Mouse (Mus musculus): ENCODE measurements at regions not wholly inside any gene's neighbourhood (a gene's known extent, or its start where the extent isn't known, plus 50 kb on each side); places are given as distances from the start of the nearest gene placed in this dataset.

- no peak for ATAC-seq (replicated peaks; ENCODE audit: low FRiP score)
- 17% methylated on average over 7 of the region's 7 CpGs for WGBS
- no peak overlapping the region for H3K4me3 ChIP-seq (replicated peaks)
- no peaks in the 10 kb centered on the region for H3K27me3 ChIP-seq
- H3K36me3 ChIP-seq: no peaks in the 10 kb centered on the region
- no peak overlapping the region for H3K27ac ChIP-seq
- no peaks in the 10 kb centered on the region for H3K9me3 ChIP-seq (replicated peaks)
- H3K4me2 ChIP-seq: no peak overlapping the region
- peaks cover 16% of the 10 kb centered on the region; the same call in 1 of the 2 replicates for H3K4me1 ChIP-seq
- H3K9ac ChIP-seq: no peak overlapping the region
These were observed 754.4 kb downstream of the Kcnj2 start for GRCm38 (mm10) chr11:111820356-111820755.

- no peak overlapping the region for H3K9ac ChIP-seq
- H3K36me3 ChIP-seq: no peaks in the 10 kb centered on the region
- WGBS: 64% methylated on average over 8 of the region's 8 CpGs
- no peaks in the 10 kb centered on the region for H3K27me3 ChIP-seq
- no peak overlapping the region for H3K27ac ChIP-seq
- H3K9me3 ChIP-seq (replicated peaks): no peaks in the 10 kb centered on the region
- no peak overlapping the region for H3K4me2 ChIP-seq
- no peaks in the 10 kb centered on the region for H3K4me1 ChIP-seq
- no peak overlapping the region for H3K4me3 ChIP-seq (replicated peaks)
- no peak for ATAC-seq (replicated peaks; ENCODE audit: low FRiP score)
These were observed 762.5 kb downstream of the Kcnj2 start for GRCm38 (mm10) chr11:111828455-111828854.

GRCm38 (mm10) chr11:111838996-111839395, 773.0 kb downstream of the Kcnj2 start:
- H3K4me1 ChIP-seq: no peaks in the 10 kb centered on the region
- H3K27me3 ChIP-seq: no peaks in the 10 kb centered on the region
- H3K9ac ChIP-seq: no peak overlapping the region
- no peak overlapping the region for H3K4me2 ChIP-seq
- no peaks in the 10 kb centered on the region for H3K9me3 ChIP-seq (replicated peaks)
- no peak for ATAC-seq (replicated peaks; ENCODE audit: low FRiP score)
- WGBS: 40% methylated on average over 5 of the region's 5 CpGs
- no peak overlapping the region for H3K27ac ChIP-seq
- H3K4me3 ChIP-seq (replicated peaks): no peak overlapping the region
- no peaks in the 10 kb centered on the region for H3K36me3 ChIP-seq

GRCm38 (mm10) chr11:111843728-111844258, 777.8 kb downstream of the Kcnj2 start:
- H3K36me3 ChIP-seq: no peaks in the 10 kb centered on the region
- H3K9me3 ChIP-seq (replicated peaks): no peaks in the 10 kb centered on the region
- no peaks in the 10 kb centered on the region for H3K4me1 ChIP-seq
- H3K4me2 ChIP-seq: no peak overlapping the region
- H3K27me3 ChIP-seq: no peaks in the 10 kb centered on the region
- H3K4me3 ChIP-seq (replicated peaks): no peak overlapping the region
- no peak overlapping the region for H3K27ac ChIP-seq
- 29% methylated on average over 4 of the region's 4 CpGs for WGBS
- H3K9ac ChIP-seq: no peak overlapping the region
- no peak for ATAC-seq (replicated peaks; ENCODE audit: low FRiP score)

- Histone ChIP-seq H3K9me3 (replicated peaks) (no peaks in the 10 kb centered on the region), H3K27me3 (no peaks in the 10 kb centered on the region), H3K4me2 (no peak overlapping the region), H3K9ac (no peak overlapping the region), H3K4me3 (replicated peaks) (no peak overlapping the region), H3K27ac (no peak overlapping the region), H3K36me3 (no peaks in the 10 kb centered on the region), H3K4me1 (no peaks in the 10 kb centered on the region)
- 35% methylated on average over 7 of the region's 7 CpGs for WGBS
- no peak for ATAC-seq (replicated peaks; ENCODE audit: low FRiP score)
These were observed 778.5 kb downstream of the Kcnj2 start for GRCm38 (mm10) chr11:111844382-111845027.

GRCm38 (mm10) chr11:111857288-111857687, 791.3 kb downstream of the Kcnj2 start:
- Histone ChIP-seq H3K4me3 (replicated peaks) (no peak overlapping the region), H3K27ac (no peak overlapping the region), H3K4me1 (no peaks in the 10 kb centered on the region), H3K4me2 (no peak overlapping the region), H3K27me3 (no peaks in the 10 kb centered on the region), H3K36me3 (no peaks in the 10 kb centered on the region), H3K9me3 (replicated peaks) (no peaks in the 10 kb centered on the region), H3K9ac (no peak overlapping the region)
- ATAC-seq (replicated peaks; ENCODE audit: low FRiP score): no peak
- 84% methylated on average over 2 of the region's 2 CpGs for WGBS

GRCm38 (mm10) chr11:111858111-111858510, 792.1 kb downstream of the Kcnj2 start:
- H3K9me3 ChIP-seq (replicated peaks): no peaks in the 10 kb centered on the region
- H3K9ac ChIP-seq: no peak overlapping the region
- no peaks in the 10 kb centered on the region for H3K4me1 ChIP-seq
- no peak overlapping the region for H3K27ac ChIP-seq
- no peak overlapping the region for H3K4me2 ChIP-seq
- no peak overlapping the region for H3K4me3 ChIP-seq (replicated peaks)
- no peaks in the 10 kb centered on the region for H3K36me3 ChIP-seq
- H3K27me3 ChIP-seq: no peaks in the 10 kb centered on the region
- ATAC-seq (replicated peaks; ENCODE audit: low FRiP score): no peak
- 59% methylated on average over 5 of the region's 5 CpGs for WGBS

GRCm38 (mm10) chr11:111865143-111865542, 799.2 kb downstream of the Kcnj2 start:
- Histone ChIP-seq H3K9ac (no peak overlapping the region), H3K36me3 (no peaks in the 10 kb centered on the region), H3K4me3 (replicated peaks) (no peak overlapping the region), H3K27ac (no peak overlapping the region), H3K4me2 (no peak overlapping the region), H3K9me3 (replicated peaks) (no peaks in the 10 kb centered on the region), H3K4me1 (no peaks in the 10 kb centered on the region), H3K27me3 (no peaks in the 10 kb centered on the region)
- 32% methylated on average over 1 of the region's 1 CpGs for WGBS
- no peak for ATAC-seq (replicated peaks; ENCODE audit: low FRiP score)

GRCm38 (mm10) chr11:111875406-111875805, 809.4 kb downstream of the Kcnj2 start:
- Histone ChIP-seq H3K27me3 (no peaks in the 10 kb centered on the region), H3K4me2 (no peak overlapping the region)
- WGBS: 93% methylated on average over 4 of the region's 4 CpGs

GRCm38 (mm10) chr11:111880146-111880545, 814.2 kb downstream of the Kcnj2 start:
- Histone ChIP-seq H3K4me1 (no peaks in the 10 kb centered on the region), H3K27me3 (no peaks in the 10 kb centered on the region), H3K4me3 (replicated peaks) (no peak overlapping the region), H3K9me3 (replicated peaks) (no peaks in the 10 kb centered on the region), H3K27ac (no peak overlapping the region), H3K36me3 (no peaks in the 10 kb centered on the region), H3K9ac (no peak overlapping the region), H3K4me2 (no peak overlapping the region)
- ATAC-seq (replicated peaks; ENCODE audit: low FRiP score): no peak
- WGBS: 72% methylated on average over 6 of the region's 6 CpGs

More at GRCm38 (mm10) chr11:111875406-111875805, 809.4 kb downstream of the Kcnj2 start:
- no peak overlapping the region for H3K9ac ChIP-seq
- no peaks in the 10 kb centered on the region for H3K36me3 ChIP-seq
- no peaks in the 10 kb centered on the region for H3K4me1 ChIP-seq
- no peak for ATAC-seq (replicated peaks; ENCODE audit: low FRiP score)
- no peak overlapping the region for H3K4me3 ChIP-seq (replicated peaks)
- no peaks in the 10 kb centered on the region for H3K9me3 ChIP-seq (replicated peaks)
- H3K27ac ChIP-seq: no peak overlapping the region

- WGBS: 64% methylated on average over 3 of the region's 3 CpGs
- Histone ChIP-seq H3K27ac (no peak overlapping the region), H3K4me2 (no peak overlapping the region), H3K9ac (no peak overlapping the region), H3K4me3 (replicated peaks) (no peak overlapping the region), H3K27me3 (no peaks in the 10 kb centered on the region), H3K4me1 (no peaks in the 10 kb centered on the region), H3K36me3 (no peaks in the 10 kb centered on the region), H3K9me3 (replicated peaks) (no peaks in the 10 kb centered on the region)
- no peak for ATAC-seq (replicated peaks; ENCODE audit: low FRiP score)
These were observed 824.1 kb downstream of the Kcnj2 start for GRCm38 (mm10) chr11:111890026-111890425.

GRCm38 (mm10) chr11:111893861-111894260, 827.9 kb downstream of the Kcnj2 start:
- no peak overlapping the region for H3K4me2 ChIP-seq
- 35% methylated on average over 8 of the region's 8 CpGs for WGBS

More at GRCm38 (mm10) chr11:111893861-111894260, 827.9 kb downstream of the Kcnj2 start:
- no peak overlapping the region for H3K4me3 ChIP-seq (replicated peaks)
- no peaks in the 10 kb centered on the region for H3K4me1 ChIP-seq
- H3K27me3 ChIP-seq: 0 out of 2 replicates have a peak, but pooled peaks cover 4% of the 10 kb centered on the region
- no peaks in the 10 kb centered on the region for H3K36me3 ChIP-seq
- ATAC-seq (replicated peaks; ENCODE audit: low FRiP score): no peak
- no peaks in the 10 kb centered on the region for H3K9me3 ChIP-seq (replicated peaks)
- no peak overlapping the region for H3K9ac ChIP-seq
- no peak overlapping the region for H3K27ac ChIP-seq
